Mouse (Mus musculus) stomach, postnatal 0 days (tissue): ENCODE data around the gene Sycp3.

Experiments
- CTCF ChIP-seq: IDR thresholded peaks from 2 replicates; pipeline ENCODE4 v1.5.1; 2016; ENCODE audit warnings: antibody characterized with exemption, low read depth, mild to moderate bottlenecking, moderate library complexity
- EP300 ChIP-seq: optimal IDR thresholded peaks from 2 replicates; pipeline ENCODE3; 2016; ENCODE audit warnings: antibody characterized with exemption

DNA sequence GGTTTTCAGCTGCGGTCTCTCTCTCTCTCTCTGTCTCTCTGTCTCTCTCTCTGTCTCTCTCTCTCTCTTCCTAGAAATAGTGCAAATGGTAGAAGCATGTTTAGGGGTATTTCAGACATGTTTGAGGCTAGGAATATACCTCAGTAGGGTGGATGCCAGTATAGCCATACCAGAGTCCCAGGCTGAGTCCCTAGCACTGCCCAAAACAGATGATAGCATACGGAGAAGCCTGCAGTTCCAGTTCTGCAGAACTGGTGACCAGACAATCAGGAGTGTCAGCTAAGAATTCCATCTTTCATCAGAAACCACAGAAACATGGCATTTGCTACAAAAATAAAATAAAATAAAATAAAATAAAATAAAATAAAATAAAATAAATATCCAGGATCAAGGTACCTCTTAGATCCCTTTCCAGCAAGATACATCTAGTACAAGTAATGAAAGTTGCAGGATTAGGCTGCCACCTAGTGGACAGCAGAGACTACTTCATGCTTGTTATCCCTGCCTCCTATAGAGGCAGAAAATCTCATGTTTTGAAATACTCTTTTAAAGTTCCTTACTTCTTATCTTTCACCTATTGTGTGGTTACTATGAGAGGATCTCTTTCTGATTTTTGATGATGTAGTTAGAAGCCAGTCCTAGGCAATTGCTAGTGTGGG is 33.1 kb upstream of the Sycp3 start:
- TF ChIP-seq CTCF (peak; percentile 87), EP300 (no peak)
